Mouse (Mus musculus) embryonic fibroblast, embryonic 13.5 days (primary cell): Measurements from ENCODE around the gene Pld4.

Source experiments
- CTCF ChIP-seq: IDR thresholded peaks from 2 replicates; pipeline ENCODE4 v1.5.1; 2011; ENCODE audit warnings: mild to moderate bottlenecking, control low read depth, low read length, moderate library complexity, borderline replicate concordance; ENCODE audit not compliant: insufficient read depth
- POLR2A ChIP-seq: IDR thresholded peaks from 2 replicates; pipeline ENCODE4 v1.6.1; 2011; ENCODE audit warnings: low read depth, mild to moderate bottlenecking, control low read depth, low read length, moderate library complexity

DNA sequence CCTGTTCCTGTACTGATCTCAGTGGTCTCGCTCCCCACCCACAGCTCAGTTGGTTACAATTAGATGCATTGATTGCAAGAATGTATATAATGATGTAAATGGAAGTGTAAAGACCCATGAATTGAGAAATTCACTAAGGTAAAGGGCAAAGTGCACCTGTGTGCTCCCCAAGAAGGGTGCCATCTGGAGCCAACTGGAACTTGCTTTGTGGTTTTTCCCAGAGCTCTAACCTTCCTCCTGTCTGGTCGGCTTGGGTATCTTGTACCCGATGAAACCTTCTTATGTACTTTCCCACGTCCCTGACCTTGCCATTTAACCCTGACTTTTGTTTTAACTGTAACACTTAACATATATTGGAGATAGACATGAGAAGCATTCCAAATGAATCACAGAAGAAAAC lies 4.6 kb upstream of the Pld4 start:
- TF ChIP-seq CTCF (no peak), POLR2A (no peak)
